ENCODE assay signal across 16 mouse cellular contexts in the genomic region with DNA sequence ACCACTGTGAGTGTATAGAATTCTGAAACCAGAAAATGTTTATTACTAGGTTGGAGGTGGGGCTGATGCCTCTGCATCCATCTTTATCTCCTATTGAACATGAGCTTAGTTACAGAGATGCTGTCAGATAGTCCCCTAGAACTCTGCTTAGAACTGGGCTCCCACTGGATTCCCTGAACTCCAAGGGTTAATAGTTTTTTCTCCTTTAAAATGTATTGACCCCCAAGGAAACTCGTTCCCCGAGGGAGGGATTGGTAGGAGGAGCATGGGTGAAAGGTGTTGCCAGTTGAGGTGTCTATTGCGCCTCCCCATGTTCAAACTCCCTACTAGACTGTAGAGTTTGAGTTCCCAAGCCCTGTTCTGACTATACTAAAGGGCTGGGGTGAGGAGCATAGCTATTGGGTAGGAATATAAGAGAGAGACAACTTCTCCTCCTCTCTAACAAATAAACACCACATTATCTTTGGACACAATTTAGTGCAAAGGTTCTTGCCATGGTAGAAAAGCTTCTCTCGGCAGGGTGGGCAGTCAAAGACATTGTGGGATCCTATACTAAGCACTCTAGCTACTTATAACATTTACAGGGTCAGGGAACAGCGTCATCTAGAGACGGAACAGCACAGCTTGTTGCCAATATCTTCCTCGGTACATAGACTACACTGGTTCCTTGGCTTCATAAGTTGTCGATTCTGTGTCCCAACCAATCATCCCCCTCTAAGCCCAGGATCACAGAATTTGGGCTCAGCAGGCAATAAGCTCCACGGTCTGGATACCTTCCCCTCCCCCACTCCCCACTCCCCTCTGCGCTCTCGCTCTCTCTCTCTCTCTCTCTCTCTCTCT. TPM values are rescaled to one million over a fixed set of nuclear protein-coding genes. Genes with fewer than 3 reads are reported as not detected.
A peak's percentile ranks its signal among the peaks of the same experiment; 100 is the strongest.
DNase-seq lines count a peak whose midpoint lies in the region; ATAC-seq lines count a peak whose summit lies in the region.
"Had no signal": no experiment of that assay in that cellular context is flagged by ENCODE, and none has a peak within 500 bp of the region (broad histone marks: within the 10 kb centered on the region; RNA-seq: fewer than 3 reads in every experiment).

No protein-coding gene starts in this region.

- 0 out of 2 replicates have a peak, but pooled peaks cover 4% of the 10 kb centered on the region for H3K4me1 ChIP-seq in neural tube, embryonic 15.5 days
- peaks cover 6% of the 10 kb centered on the region; the same call in 1 of the 2 replicates for H3K4me1 ChIP-seq in forebrain, embryonic 12.5 days
- H3K4me1 ChIP-seq in midbrain, embryonic 12.5 days: 0 out of 2 replicates have a peak, but pooled peaks cover 4% of the 10 kb centered on the region
- no peaks in the 10 kb centered on the region for H3K4me1 ChIP-seq in liver, embryonic 11.5 days (replicated peaks; ENCODE audit: control insufficient read depth, insufficient read depth, low read length)

- no peak overlapping the region for H3K9ac ChIP-seq in neural tube, embryonic 15.5 days (replicated peaks)
- peak overlapping the region; percentile 47 for H3K9ac ChIP-seq in forebrain, embryonic 12.5 days
- H3K9ac ChIP-seq in midbrain, embryonic 12.5 days (replicated peaks): no peak overlapping the region
- H3K9ac ChIP-seq in liver, embryonic 11.5 days (ENCODE audit: low read depth, low read length): no peak overlapping the region
- H3K9ac ChIP-seq: heart, embryonic 13.5 days had no signal

- no peak overlapping the region for H3K4me2 ChIP-seq in neural tube, embryonic 15.5 days
- peak overlapping the region; percentile 22 for H3K4me2 ChIP-seq in forebrain, embryonic 12.5 days
- H3K4me2 ChIP-seq in midbrain, embryonic 12.5 days (replicated peaks): no peak overlapping the region
- H3K4me2 ChIP-seq in liver, embryonic 11.5 days: no peak overlapping the region
- H3K4me2 ChIP-seq: heart, embryonic 13.5 days had no signal

- WGBS in neural tube, embryonic 15.5 days: 1% methylated on average over 11 of the region's 11 CpGs
- WGBS in forebrain, embryonic 12.5 days: 0% methylated on average over 10 of the region's 11 CpGs
- WGBS in midbrain, embryonic 12.5 days: 2% methylated on average over 11 of the region's 11 CpGs
- under 1% methylated on average over 11 of the region's 11 CpGs for WGBS in liver, embryonic 11.5 days

- no peak for ATAC-seq in neural tube, embryonic 15.5 days (ENCODE audit: low FRiP score)
- ATAC-seq in forebrain, embryonic 12.5 days (ENCODE audit: low FRiP score): 0 out of 2 replicates have a peak, but pooled peaks have one; percentile 15
- no peak for ATAC-seq in midbrain, embryonic 12.5 days (ENCODE audit: low FRiP score, low read depth)
- no peak for ATAC-seq in cerebellum, adult (ENCODE audit: insufficient number of reproducible peaks, low FRiP score, low TSS enrichment)
- ATAC-seq in liver, embryonic 11.5 days (replicated peaks; ENCODE audit: low FRiP score): no peak

- H3K36me3 ChIP-seq in neural tube, embryonic 15.5 days: no peaks in the 10 kb centered on the region
- no peaks in the 10 kb centered on the region for H3K36me3 ChIP-seq in forebrain, embryonic 12.5 days (replicated peaks)
- H3K36me3 ChIP-seq in midbrain, embryonic 12.5 days: no peaks in the 10 kb centered on the region
- no peaks in the 10 kb centered on the region for H3K36me3 ChIP-seq in liver, embryonic 11.5 days (ENCODE audit: control insufficient read depth, insufficient read depth, low read length)
- H3K36me3 ChIP-seq: heart, embryonic 13.5 days had no signal

- peak; percentile 34 for DNase-seq in neural tube, embryonic 10.5 days (ENCODE audit: extremely low spot score, low spot score)
- no peak for DNase-seq in left cerebral cortex, adult 8-10 months (ENCODE audit: low spot score in 2 of 2)
- no peak for DNase-seq in gastrocnemius, adult 8-10 months (ENCODE audit: low spot score in 2 of 2)
- no peak for DNase-seq in liver, embryonic 11.5 days (ENCODE audit: low spot score)
- DNase-seq: cerebellum, adult 9-10 months; gastrocnemius, adult 2 months; liver had no signal

- H3K9me3 ChIP-seq in neural tube, embryonic 15.5 days (replicated peaks): no peaks in the 10 kb centered on the region
- no peaks in the 10 kb centered on the region for H3K9me3 ChIP-seq in forebrain, embryonic 12.5 days
- H3K9me3 ChIP-seq in midbrain, embryonic 12.5 days: no peaks in the 10 kb centered on the region
- H3K9me3 ChIP-seq in liver, embryonic 11.5 days (ENCODE audit: control insufficient read depth, low read length): no peaks in the 10 kb centered on the region
- H3K9me3 ChIP-seq: heart, embryonic 13.5 days had no signal

- H3K27ac ChIP-seq in neural tube, embryonic 15.5 days (replicated peaks): no peak overlapping the region
- peak overlapping the region; percentile 87 for H3K27ac ChIP-seq in forebrain, embryonic 12.5 days
- H3K27ac ChIP-seq in midbrain, embryonic 12.5 days (replicated peaks): no peak overlapping the region
- no peak overlapping the region for H3K27ac ChIP-seq in liver, embryonic 11.5 days (ENCODE audit: low read depth, low read length)
- H3K27ac ChIP-seq: gastrocnemius, adult 2 months; heart, embryonic 13.5 days had no signal

- peaks cover 89% of the 10 kb centered on the region for H3K27me3 ChIP-seq in neural tube, embryonic 15.5 days (replicated peaks)
- peaks cover 84% of the 10 kb centered on the region for H3K27me3 ChIP-seq in forebrain, embryonic 12.5 days
- peaks cover 88% of the 10 kb centered on the region for H3K27me3 ChIP-seq in midbrain, embryonic 12.5 days
- peaks cover 92% of the 10 kb centered on the region for H3K27me3 ChIP-seq in liver, embryonic 11.5 days (replicated peaks; ENCODE audit: control insufficient read depth, insufficient read depth, low read length)

- H3K4me3 ChIP-seq in neural tube, embryonic 15.5 days (replicated peaks): no peak overlapping the region
- H3K4me3 ChIP-seq in forebrain, embryonic 12.5 days (replicated peaks): peak overlapping the region; percentile 35
- H3K4me3 ChIP-seq in midbrain, embryonic 12.5 days: peak overlapping the region; percentile 14; the same call in 1 of the 2 replicates
- H3K4me3 ChIP-seq in liver, embryonic 11.5 days (ENCODE audit: low read depth, low read length): no peak overlapping the region
- H3K4me3 ChIP-seq: gastrocnemius, adult 2 months; heart, embryonic 13.5 days had no signal

RNA-seq across cellular contexts. Expression of a gene that starts 7.0 kb away (rescaled TPM):
- 0.41 TPM in 1 of 2 replicates, not detected in the other for polyA plus RNA-seq in neural tube, embryonic 15.5 days (2015; fragmentation: Nextera tagmentation; extraction: Ambion mirVana)
- polyA plus RNA-seq in forebrain, embryonic 12.5 days (2016; fragmentation: Nextera tagmentation; extraction: Ambion mirVana): 10.1 and 15.7 TPM in 2 replicates
- 2.6 and 3.5 TPM in 2 replicates for polyA plus RNA-seq in midbrain, embryonic 12.5 days (2016; fragmentation: Nextera tagmentation; extraction: Ambion mirVana)
- 10 to 100 TPM; 22.4 to 35.7 (median 24.6) TPM for total RNA-seq in left cerebral cortex, adult 8-10 months (2022)
- total RNA-seq in gastrocnemius, adult 8-10 months (2022): not detected
- 0.08 TPM in 1 of 2 replicates, not detected in the other for polyA plus RNA-seq in liver, embryonic 11.5 days (2014; fragmentation: Nextera tagmentation; extraction: Ambion mirVana)
- total RNA-seq: gastrocnemius, adult 2 months; megakaryocyte-erythroid progenitor cell, adult 5-6 weeks had no signal
- polyA plus RNA-seq: heart, embryonic 13.5 days; large intestine, adult 2 months; lung, embryonic 16.5 days; urinary bladder, adult 2 months had no signal

RNA-seq across cellular contexts. Expression of a gene that starts 11.7 kb away (rescaled TPM):
- 0.41 and 0.83 TPM in 2 replicates for polyA plus RNA-seq in neural tube, embryonic 15.5 days (2015; fragmentation: Nextera tagmentation; extraction: Ambion mirVana)
- polyA plus RNA-seq in forebrain, embryonic 12.5 days (2016; fragmentation: Nextera tagmentation; extraction: Ambion mirVana): 68.0 and 102 TPM in 2 replicates
- polyA plus RNA-seq in midbrain, embryonic 12.5 days (2016; fragmentation: Nextera tagmentation; extraction: Ambion mirVana): 16.1 and 22.3 TPM in 2 replicates
- 10 to 100 TPM in 2 of 4 experiments, 1 to 10 TPM in 2; 8.9 to 11.7 (median 10.0) TPM for total RNA-seq in left cerebral cortex, adult 8-10 months (2022)
- total RNA-seq in gastrocnemius, adult 8-10 months (2022): not detected
- polyA plus RNA-seq in liver, embryonic 11.5 days (2014; fragmentation: Nextera tagmentation; extraction: Ambion mirVana): 0.88 and 1.5 TPM in 2 replicates
- total RNA-seq: gastrocnemius, adult 2 months; megakaryocyte-erythroid progenitor cell, adult 5-6 weeks had no signal
- polyA plus RNA-seq: urinary bladder, adult 2 months had no signal

Comparison
In these comparisons a context has a peak if more than half of its experiments do, and no peak if none do; other contexts are left out.
1. H3K4me3 ChIP-seq: peak in forebrain, embryonic 12.5 days (single experiment) and midbrain, embryonic 12.5 days (single experiment); none in neural tube, embryonic 15.5 days (single experiment) and liver, embryonic 11.5 days (single experiment).